Mouse (Mus musculus): ENCODE data around the gene Mxd4. TPM values are rescaled to one million over a fixed set of nuclear protein-coding genes. Genes with fewer than 3 reads are reported as not detected.

Mxd4 gene
- polyA plus RNA-seq, 1 experiment from 2014 or later, result 36.9 TPM

DNA sequence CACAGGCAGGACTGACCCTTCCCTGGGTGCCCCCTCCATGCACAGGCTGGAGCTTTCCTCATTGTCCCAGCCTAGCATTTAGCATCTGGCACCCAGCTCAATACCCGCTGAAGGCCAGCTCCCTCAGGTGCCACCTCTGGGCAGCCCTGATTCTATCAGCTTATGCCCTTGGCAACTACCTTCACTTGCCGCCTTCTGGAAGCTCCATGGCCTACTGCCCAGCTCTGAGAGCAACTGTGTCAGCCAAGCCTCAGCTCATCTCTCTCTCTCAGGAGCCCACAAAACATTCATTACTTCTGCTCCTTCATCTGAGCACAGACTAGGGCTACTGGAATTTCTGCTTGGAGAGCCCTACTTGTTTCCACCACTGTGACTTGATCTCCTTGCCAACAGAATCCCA is 38.0 kb upstream of the Mxd4 start:
- Histone ChIP-seq H3K4me1 (ENCODE audit: control insufficient read depth, insufficient read depth, low read length) (no peaks in the 10 kb centered on the region), H3K4me3 (replicated peaks; ENCODE audit: low read length) (no peak overlapping the region), H3K27me3 (ENCODE audit: control insufficient read depth, insufficient read depth, low read length) (no peaks in the 10 kb centered on the region), H3K27ac (ENCODE audit: low read length) (no peak overlapping the region), H3K9me3 (replicated peaks; ENCODE audit: control insufficient read depth, low read length) (no peaks in the 10 kb centered on the region), H3K9ac (ENCODE audit: low read length) (no peak overlapping the region), H3K4me2 (ENCODE audit: low read depth, low read length) (no peak overlapping the region), H3K36me3 (ENCODE audit: control insufficient read depth, insufficient read depth, low read length) (no peaks in the 10 kb centered on the region)
- no peak for ATAC-seq (ENCODE audit: insufficient read depth, low FRiP score)
- WGBS, result 86% methylated on average over 2 of the region's 2 CpGs

DNA sequence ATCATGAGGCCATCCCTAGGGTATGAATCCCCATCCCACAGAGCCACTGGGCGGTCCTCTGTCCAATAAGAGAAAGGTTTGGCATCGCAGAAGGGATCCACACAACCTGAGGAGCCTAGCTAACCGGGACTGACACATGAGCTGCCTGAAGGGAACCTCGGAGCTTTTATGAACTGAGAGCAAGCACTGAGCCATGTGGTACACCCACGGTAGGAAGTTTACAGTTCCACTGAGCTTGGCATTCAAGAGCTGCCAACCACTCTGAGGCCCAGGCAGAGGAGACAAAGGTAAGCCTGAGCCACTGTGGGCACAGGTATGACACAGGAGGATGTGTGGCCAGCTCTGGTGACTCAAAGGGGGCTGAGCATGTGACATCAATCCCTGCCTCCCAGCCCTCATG is 37.0 kb upstream of the Mxd4 start:
- no peak overlapping the region for H3K4me3 ChIP-seq (replicated peaks; ENCODE audit: low read length)
- ATAC-seq (ENCODE audit: insufficient read depth, low FRiP score), result no peak
- H3K36me3 ChIP-seq (ENCODE audit: control insufficient read depth, insufficient read depth, low read length), result no peaks in the 10 kb centered on the region
- WGBS, result 77% methylated on average over 5 of the region's 5 CpGs
- no peak overlapping the region for H3K27ac ChIP-seq (ENCODE audit: low read length)
- no peak overlapping the region for H3K9ac ChIP-seq (ENCODE audit: low read length)
- H3K9me3 ChIP-seq (replicated peaks; ENCODE audit: control insufficient read depth, low read length), result no peaks in the 10 kb centered on the region
- no peaks in the 10 kb centered on the region for H3K4me1 ChIP-seq (ENCODE audit: control insufficient read depth, insufficient read depth, low read length)
- no peak overlapping the region for H3K4me2 ChIP-seq (ENCODE audit: low read depth, low read length)
- no peaks in the 10 kb centered on the region for H3K27me3 ChIP-seq (ENCODE audit: control insufficient read depth, insufficient read depth, low read length)

- no peak for ATAC-seq (ENCODE audit: insufficient read depth, low FRiP score)
- no peak overlapping the region for H3K4me3 ChIP-seq (replicated peaks; ENCODE audit: low read length)
- no peaks in the 10 kb centered on the region for H3K36me3 ChIP-seq (ENCODE audit: control insufficient read depth, insufficient read depth, low read length)
- no peaks in the 10 kb centered on the region for H3K4me1 ChIP-seq (ENCODE audit: control insufficient read depth, insufficient read depth, low read length)
- H3K27me3 ChIP-seq (ENCODE audit: control insufficient read depth, insufficient read depth, low read length), result no peaks in the 10 kb centered on the region
- WGBS, result 65% methylated on average over 4 of the region's 4 CpGs
- H3K4me2 ChIP-seq (ENCODE audit: low read depth, low read length), result no peak overlapping the region
- H3K9me3 ChIP-seq (replicated peaks; ENCODE audit: control insufficient read depth, low read length), result no peaks in the 10 kb centered on the region
- no peak overlapping the region for H3K9ac ChIP-seq (ENCODE audit: low read length)
- H3K27ac ChIP-seq (ENCODE audit: low read length), result no peak overlapping the region
Measured at GRCm38 (mm10) chr5:34220001-34220400, 32.5 kb upstream of the Mxd4 start.

DNA sequence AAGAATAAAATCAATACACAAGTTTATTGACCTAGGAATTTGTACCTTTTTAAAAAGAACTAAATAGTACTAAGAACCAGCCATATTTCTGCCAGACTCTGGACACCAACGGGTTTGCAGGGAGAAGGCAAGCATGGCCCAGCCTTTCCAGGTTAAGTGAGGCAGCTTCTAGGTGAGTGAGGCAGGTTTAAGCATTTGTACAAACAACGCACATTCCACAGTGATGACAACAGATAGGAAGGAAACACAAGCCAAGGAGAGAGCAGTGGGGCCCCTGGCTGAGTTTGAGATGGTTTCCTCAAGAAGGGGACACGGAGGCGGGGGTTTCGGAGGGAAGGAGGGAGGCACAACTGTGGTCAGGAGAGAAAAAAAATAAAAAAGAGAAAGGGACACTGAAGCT is 31.2 kb upstream of the Mxd4 start:
- Histone ChIP-seq H3K9ac (ENCODE audit: low read length) (no peak overlapping the region), H3K36me3 (ENCODE audit: control insufficient read depth, insufficient read depth, low read length) (no peaks in the 10 kb centered on the region), H3K4me1 (ENCODE audit: control insufficient read depth, insufficient read depth, low read length) (no peaks in the 10 kb centered on the region), H3K9me3 (replicated peaks; ENCODE audit: control insufficient read depth, low read length) (no peaks in the 10 kb centered on the region), H3K27me3 (ENCODE audit: control insufficient read depth, insufficient read depth, low read length) (no peaks in the 10 kb centered on the region), H3K4me2 (ENCODE audit: low read depth, low read length) (no peak overlapping the region), H3K27ac (ENCODE audit: low read length) (no peak overlapping the region), H3K4me3 (replicated peaks; ENCODE audit: low read length) (no peak overlapping the region)
- 39% methylated on average over 5 of the region's 5 CpGs for whole genome bisulfite sequencing
- ATAC-seq (ENCODE audit: insufficient read depth, low FRiP score), result no peak

- H3K9me3 ChIP-seq (replicated peaks; ENCODE audit: control insufficient read depth, low read length), result no peaks in the 10 kb centered on the region
- H3K4me2 ChIP-seq (ENCODE audit: low read depth, low read length), result no peak overlapping the region
- H3K36me3 ChIP-seq (ENCODE audit: control insufficient read depth, insufficient read depth, low read length), result no peaks in the 10 kb centered on the region
- no peak overlapping the region for H3K4me3 ChIP-seq (replicated peaks; ENCODE audit: low read length)
- no peak overlapping the region for H3K27ac ChIP-seq (ENCODE audit: low read length)
- no peak; the same call in 1 of the 2 replicates for ATAC-seq (ENCODE audit: insufficient read depth, low FRiP score)
- 32% methylated on average over 9 of the region's 9 CpGs for WGBS
- no peaks in the 10 kb centered on the region for H3K4me1 ChIP-seq (ENCODE audit: control insufficient read depth, insufficient read depth, low read length)
- no peak overlapping the region for H3K9ac ChIP-seq (ENCODE audit: low read length)
- H3K27me3 ChIP-seq (ENCODE audit: control insufficient read depth, insufficient read depth, low read length), result no peaks in the 10 kb centered on the region
Measured at GRCm38 (mm10) chr5:34217756-34218155, 30.2 kb upstream of the Mxd4 start.

DNA sequence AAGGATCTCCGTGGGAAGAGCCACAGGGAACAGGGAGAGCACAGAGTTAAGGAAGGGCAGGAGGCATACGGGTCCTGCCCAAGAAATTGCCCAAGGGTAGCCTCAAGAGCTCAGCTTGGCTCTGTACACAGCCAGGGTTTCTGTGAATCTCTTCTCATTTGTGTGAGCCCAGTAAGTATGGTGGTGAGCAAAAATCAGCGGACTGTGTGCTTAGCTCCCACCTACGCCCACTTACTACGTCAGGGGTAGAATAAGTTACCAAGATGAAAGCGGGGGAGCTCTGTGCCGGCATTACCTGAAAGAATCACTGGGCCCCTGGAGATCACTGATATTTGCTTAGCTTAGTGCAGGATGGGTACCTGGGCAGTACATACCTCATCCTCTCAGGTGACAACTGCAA is 28.5 kb upstream of the Mxd4 start:
- no peak overlapping the region for H3K9ac ChIP-seq (ENCODE audit: low read length)
- ATAC-seq (ENCODE audit: insufficient read depth, low FRiP score), result no peak
- no peaks in the 10 kb centered on the region for H3K36me3 ChIP-seq (ENCODE audit: control insufficient read depth, insufficient read depth, low read length)
- 73% methylated on average over 7 of the region's 7 CpGs for WGBS
- H3K4me1 ChIP-seq (ENCODE audit: control insufficient read depth, insufficient read depth, low read length), result no peaks in the 10 kb centered on the region
- no peaks in the 10 kb centered on the region for H3K27me3 ChIP-seq (ENCODE audit: control insufficient read depth, insufficient read depth, low read length)
- no peak overlapping the region for H3K4me3 ChIP-seq (replicated peaks; ENCODE audit: low read length)
- H3K9me3 ChIP-seq (replicated peaks; ENCODE audit: control insufficient read depth, low read length), result no peaks in the 10 kb centered on the region
- no peak overlapping the region for H3K27ac ChIP-seq (ENCODE audit: low read length)
- H3K4me2 ChIP-seq (ENCODE audit: low read depth, low read length), result no peak overlapping the region

GRCm38 (mm10) chr5:34213659-34214058 is 26.1 kb upstream of the Mxd4 start:
- no peak overlapping the region for H3K9ac ChIP-seq (ENCODE audit: low read length)
- H3K9me3 ChIP-seq (replicated peaks; ENCODE audit: control insufficient read depth, low read length), result no peaks in the 10 kb centered on the region
- no peaks in the 10 kb centered on the region for H3K36me3 ChIP-seq (ENCODE audit: control insufficient read depth, insufficient read depth, low read length)
- no peaks in the 10 kb centered on the region for H3K4me1 ChIP-seq (ENCODE audit: control insufficient read depth, insufficient read depth, low read length)
- no peak overlapping the region for H3K27ac ChIP-seq (ENCODE audit: low read length)
- 60% methylated on average over 8 of the region's 8 CpGs for WGBS
- no peak overlapping the region for H3K4me3 ChIP-seq (replicated peaks; ENCODE audit: low read length)
- no peaks in the 10 kb centered on the region for H3K27me3 ChIP-seq (ENCODE audit: control insufficient read depth, insufficient read depth, low read length)
- no peak overlapping the region for H3K4me2 ChIP-seq (ENCODE audit: low read depth, low read length)
- no peak for ATAC-seq (ENCODE audit: insufficient read depth, low FRiP score)

DNA sequence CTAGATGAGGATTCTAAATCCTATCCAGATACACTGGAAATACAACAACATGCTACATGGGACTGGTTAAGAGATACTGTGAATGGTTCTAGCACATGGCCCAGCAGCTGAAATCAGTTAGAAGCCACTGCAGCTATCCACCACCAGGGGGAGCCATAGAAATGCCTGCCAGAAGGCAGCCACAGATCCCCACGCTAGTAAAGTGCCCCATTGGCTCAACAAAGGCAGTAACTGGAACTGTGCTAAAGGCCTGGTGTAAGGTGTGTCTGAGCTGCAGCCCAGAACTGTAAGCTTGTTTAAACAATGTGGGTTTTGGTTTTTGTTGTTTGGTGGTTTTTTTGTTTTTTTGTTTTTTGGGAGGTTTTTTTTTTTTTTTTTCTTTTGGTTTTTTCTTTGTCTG is 22.8 kb upstream of the Mxd4 start:
- 9% methylated on average over 1 of the region's 1 CpGs for WGBS
- no peaks in the 10 kb centered on the region for H3K36me3 ChIP-seq (ENCODE audit: control insufficient read depth, insufficient read depth, low read length)
- peak; percentile 85; the same call in 1 of the 2 replicates for ATAC-seq (ENCODE audit: insufficient read depth, low FRiP score)
- no peak overlapping the region for H3K4me2 ChIP-seq (ENCODE audit: low read depth, low read length)
- no peak overlapping the region for H3K27ac ChIP-seq (ENCODE audit: low read length)
- H3K27me3 ChIP-seq (ENCODE audit: control insufficient read depth, insufficient read depth, low read length), result no peaks in the 10 kb centered on the region
- no peaks in the 10 kb centered on the region for H3K4me1 ChIP-seq (ENCODE audit: control insufficient read depth, insufficient read depth, low read length)
- no peak overlapping the region for H3K9ac ChIP-seq (ENCODE audit: low read length)
- no peaks in the 10 kb centered on the region for H3K9me3 ChIP-seq (replicated peaks; ENCODE audit: control insufficient read depth, low read length)
- H3K4me3 ChIP-seq (replicated peaks; ENCODE audit: low read length), result no peak overlapping the region

DNA sequence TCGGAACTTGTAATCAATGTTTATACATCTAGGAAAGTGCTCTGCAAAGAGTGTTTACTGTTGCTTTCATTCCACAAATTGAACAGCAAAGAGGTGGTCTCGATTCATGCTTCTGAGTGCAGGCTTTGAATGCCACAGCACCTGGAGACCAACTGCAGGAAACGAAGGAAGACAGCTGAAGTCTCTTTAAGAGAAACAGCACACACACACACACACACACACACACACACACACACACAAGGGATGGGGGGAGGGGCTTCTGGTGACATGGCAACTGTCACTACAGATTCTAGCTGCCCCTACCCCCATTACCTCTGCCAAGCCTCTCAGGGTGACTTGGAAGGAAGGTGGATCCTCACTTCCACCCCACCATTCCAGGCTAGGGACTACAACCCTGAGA is 20.0 kb upstream of the Mxd4 start:
- ATAC-seq (ENCODE audit: insufficient read depth, low FRiP score), result no peak
- 25% methylated on average over 3 of the region's 3 CpGs for WGBS

GRCm38 (mm10) chr5:34205788-34206187 is 18.3 kb upstream of the Mxd4 start:
- H3K4me1 ChIP-seq (ENCODE audit: control insufficient read depth, insufficient read depth, low read length), result no peaks in the 10 kb centered on the region
- H3K4me2 ChIP-seq (ENCODE audit: low read depth, low read length), result no peak overlapping the region

More for the DNA sequence above, 20.0 kb upstream of the Mxd4 start:
- Histone ChIP-seq H3K27ac (ENCODE audit: low read length) (no peak overlapping the region), H3K9me3 (replicated peaks; ENCODE audit: control insufficient read depth, low read length) (no peaks in the 10 kb centered on the region), H3K36me3 (ENCODE audit: control insufficient read depth, insufficient read depth, low read length) (no peaks in the 10 kb centered on the region), H3K4me2 (ENCODE audit: low read depth, low read length) (no peak overlapping the region), H3K4me1 (ENCODE audit: control insufficient read depth, insufficient read depth, low read length) (no peaks in the 10 kb centered on the region), H3K27me3 (ENCODE audit: control insufficient read depth, insufficient read depth, low read length) (no peaks in the 10 kb centered on the region), H3K4me3 (replicated peaks; ENCODE audit: low read length) (no peak overlapping the region), H3K9ac (ENCODE audit: low read length) (no peak overlapping the region)

More at GRCm38 (mm10) chr5:34205788-34206187, 18.3 kb upstream of the Mxd4 start:
- Histone ChIP-seq H3K9me3 (replicated peaks; ENCODE audit: control insufficient read depth, low read length) (no peaks in the 10 kb centered on the region), H3K4me3 (replicated peaks; ENCODE audit: low read length) (no peak overlapping the region), H3K36me3 (ENCODE audit: control insufficient read depth, insufficient read depth, low read length) (no peaks in the 10 kb centered on the region), H3K27me3 (ENCODE audit: control insufficient read depth, insufficient read depth, low read length) (no peaks in the 10 kb centered on the region), H3K9ac (ENCODE audit: low read length) (no peak overlapping the region), H3K27ac (ENCODE audit: low read length) (no peak overlapping the region)
- no peak for ATAC-seq (ENCODE audit: insufficient read depth, low FRiP score)
- 55% methylated on average over 2 of the region's 2 CpGs for WGBS
